Mouse (Mus musculus) left cerebral cortex, postnatal 25 days (tissue): ENCODE data around the gene Btbd35f8. TPM values are rescaled to one million over a fixed set of nuclear protein-coding genes. Genes with fewer than 3 reads are reported as not detected.
"Not testable (repeated sequence)": the region's sequence is repeated elsewhere in the genome, so short reads cannot be mapped to it uniquely, and the experiment has no call there.

Experiments used
- DNase-seq, 2 experiments: peaks; one replicate each; pipeline ENCODE4 v3.0.0; 2022; ENCODE audit warnings: low spot score in 2 of 2, mixed read lengths in 1 of 2
- intact Hi-C: fragments of 180-260 bp; cut with DNase I; formaldehyde crosslinking; loops from one replicate; pipeline ENCODE4 v1.15.1; 2025
- total RNA-seq, 2 experiments: library from RNA; stranded (reverse); gene quantifications; 2 replicates each; pipeline ENCODE4 v1.2.3; 2021

The Btbd35f8 gene
- not detected for total RNA-seq

- DNase-seq, intact Hi-C loops: not testable (repeated sequence)
Observed at GRCm38 (mm10) chrX:34450224-34450623, at the start of gene Btbd35f8. Gene Btbd35f8 (plus strand): TSS chrX:34450524.

Other genes starting within 250 kb of the Btbd35f8 start
- not detected for gene Spin2g, start 211.8 kb upstream of the Btbd35f8 start, total RNA-seq